Mouse (Mus musculus) MEL (cell line): ENCODE data around the gene Dlgap1. TPM values are rescaled to one million over a fixed set of nuclear protein-coding genes. Genes with fewer than 3 reads are reported as not detected.

Source experiments
- DNase-seq: peaks from one replicate; pipeline ENCODE4 v3.0.0; 2011; ENCODE audit warnings: low read depth, low spot score
- H3K27ac ChIP-seq: 2 replicates; pipeline ENCODE4 v1.5.1; 2012; ENCODE audit warnings: low read depth, mild to moderate bottlenecking, control low read depth, low read length, moderate library complexity; ENCODE audit not compliant: control insufficient read depth
- H3K27me3 ChIP-seq, 2 experiments: fragments of 150-350 bp in 1 of 2; sonication (generic) in 1 of 2; 2 replicates each; pipeline ENCODE4 v1.6.1; 2012; ENCODE audit warnings: low read length in 2 of 2, mild to moderate bottlenecking in 2 of 2, improper control_type of control experiment in 1 of 2, moderate library complexity in 1 of 2; ENCODE audit not compliant: insufficient read depth in 2 of 2, control insufficient read depth in 1 of 2
- H3K36me3 ChIP-seq, 2 experiments: 2 replicates each; pipeline ENCODE4 v1.6.1; 2012 to 2014; ENCODE audit warnings: low read length in 2 of 2, improper control_type of control experiment in 1 of 2, inconsistent platforms in 1 of 2, mild to moderate bottlenecking in 1 of 2; ENCODE audit not compliant: insufficient read depth in 2 of 2, control insufficient read depth in 1 of 2
- H3K4me1 ChIP-seq, 2 experiments: fragments of 150-350 bp in 1 of 2; sonication (generic) in 1 of 2; 2 replicates each; pipeline ENCODE4 v1.6.1; 2012; ENCODE audit warnings: low read length in 2 of 2, improper control_type of control experiment in 1 of 2, mild to moderate bottlenecking in 1 of 2; ENCODE audit not compliant: insufficient read depth in 2 of 2, control insufficient read depth in 1 of 2
- H3K4me3 ChIP-seq, 2 experiments: fragments of 150-350 bp in 1 of 2; sonication (generic) in 1 of 2; 2 replicates each; pipeline ENCODE4 v1.5.1; 2012; ENCODE audit warnings: low read depth in 2 of 2, low read length in 2 of 2, mild to moderate bottlenecking in 2 of 2, moderate library complexity in 2 of 2, control low read depth in 1 of 2, improper control_type of control experiment in 1 of 2; ENCODE audit not compliant: control insufficient read depth in 1 of 2, insufficient read depth in 1 of 2
- H3K79me2 ChIP-seq: 2 replicates; pipeline ENCODE4 v1.6.1; 2012; ENCODE audit warnings: mild to moderate bottlenecking, low read length, moderate library complexity; ENCODE audit not compliant: control insufficient read depth, poor library complexity, insufficient read depth
- H3K9ac ChIP-seq: 2 replicates; pipeline ENCODE4 v1.6.1; 2012; ENCODE audit warnings: low read depth, mild to moderate bottlenecking, control low read depth, low read length, moderate library complexity; ENCODE audit not compliant: control insufficient read depth, poor library complexity, severe bottlenecking
- H3K9me3 ChIP-seq: fragments of 150-350 bp; sonication (generic); replicated peaks from 2 replicates; pipeline ENCODE4 v1.6.1; 2012; ENCODE audit warnings: mild to moderate bottlenecking, low read length, improper control_type of control experiment, moderate library complexity; ENCODE audit not compliant: insufficient read depth
- CTCF ChIP-seq, 3 experiments: IDR thresholded peaks in 2 of 3; conservative IDR thresholded peaks in 1 of 3; 2 replicates each; pipeline ENCODE4 v1.5.1; 2011 to 2012; ENCODE audit warnings: low read length in 3 of 3, low read depth in 2 of 3, mild to moderate bottlenecking in 2 of 3, improper control_type of control experiment in 1 of 3, inconsistent platforms in 1 of 3, mixed read lengths in 1 of 3, moderate library complexity in 1 of 3; ENCODE audit not compliant: control insufficient read depth in 1 of 3, insufficient read depth in 1 of 3, poor library complexity in 1 of 3, severe bottlenecking in 1 of 3
- ELF1 ChIP-seq: IDR thresholded peaks from 2 replicates; pipeline ENCODE4 v1.6.1; 2014; ENCODE audit warnings: low read depth, mild to moderate bottlenecking, inconsistent platforms, low read length, improper control_type of control experiment, moderate library complexity
- ETS1 ChIP-seq: IDR thresholded peaks from 2 replicates; pipeline ENCODE4 v1.6.1; 2012; ENCODE audit warnings: low read depth, mild to moderate bottlenecking, inconsistent platforms, low read length, improper control_type of control experiment, moderate library complexity
- KAT2A ChIP-seq: conservative IDR thresholded peaks from 2 replicates; pipeline ENCODE4 v1.6.1; 2012; ENCODE audit warnings: low read depth, low read length, improper control_type of control experiment, inconsistent platforms
- MAFK ChIP-seq: IDR thresholded peaks from 2 replicates; pipeline ENCODE4 v1.6.1; 2011; ENCODE audit warnings: low read depth, mild to moderate bottlenecking, low read length, improper control_type of control experiment, borderline replicate concordance
- MXI1 ChIP-seq: IDR thresholded peaks from 2 replicates; pipeline ENCODE4 v1.6.1; 2011; ENCODE audit warnings: mild to moderate bottlenecking, low read depth, low read length, improper control_type of control experiment
- MYC ChIP-seq: IDR thresholded peaks from 2 replicates; pipeline ENCODE4 v1.6.1; 2011; ENCODE audit warnings: low read depth, mild to moderate bottlenecking, low read length, improper control_type of control experiment, moderate library complexity
- NELFE ChIP-seq: IDR thresholded peaks from 2 replicates; pipeline ENCODE4 v1.6.1; 2011; ENCODE audit warnings: low read depth, low read length, improper control_type of control experiment
- POLR2A ChIP-seq, 2 experiments: IDR thresholded peaks; 2 replicates each; pipeline ENCODE4 v1.6.1; 2011 to 2012; ENCODE audit warnings: low read length in 2 of 2, mild to moderate bottlenecking in 2 of 2, control low read depth in 1 of 2, improper control_type of control experiment in 1 of 2, low read depth in 1 of 2, moderate library complexity in 1 of 2; ENCODE audit not compliant: control insufficient read depth in 1 of 2, insufficient read depth in 1 of 2, poor library complexity in 1 of 2
- POLR2AphosphoS5 ChIP-seq: IDR thresholded peaks from 2 replicates; pipeline ENCODE4 v1.6.1; 2012; ENCODE audit warnings: low read depth, borderline replicate concordance, mild to moderate bottlenecking, inconsistent platforms, low read length, moderate library complexity, mixed read lengths
- RAD21 ChIP-seq: IDR thresholded peaks from 2 replicates; pipeline ENCODE4 v1.6.1; 2011; ENCODE audit warnings: mild to moderate bottlenecking, low read depth, low read length, improper control_type of control experiment
- SMC3 ChIP-seq: IDR thresholded peaks from 2 replicates; pipeline ENCODE4 v1.6.1; 2011; ENCODE audit warnings: low read depth, low read length, improper control_type of control experiment
- ZC3H11A ChIP-seq: IDR thresholded peaks from 2 replicates; pipeline ENCODE4 v1.6.1; 2012; ENCODE audit warnings: low read depth, mild to moderate bottlenecking, inconsistent platforms, low read length, improper control_type of control experiment
- ZKSCAN1 ChIP-seq: IDR thresholded peaks from 2 replicates; pipeline ENCODE4 v1.6.1; 2012; ENCODE audit warnings: low read depth, mild to moderate bottlenecking, inconsistent platforms, low read length, improper control_type of control experiment, moderate library complexity
- ZMIZ1 ChIP-seq: IDR thresholded peaks from 2 replicates; pipeline ENCODE4 v1.6.1; 2012; ENCODE audit warnings: low read depth, mild to moderate bottlenecking, inconsistent platforms, low read length, improper control_type of control experiment, moderate library complexity
- ZNF384 ChIP-seq: IDR thresholded peaks from 2 replicates; pipeline ENCODE4 v1.6.1; 2012; ENCODE audit warnings: low read depth, mild to moderate bottlenecking, inconsistent platforms, low read length, improper control_type of control experiment
- polyA plus RNA-seq, 2 experiments: library from polyadenylated mRNA; stranded (reverse) in 1 of 2; unstranded in 1 of 2; fragments of >175 nt in 1 of 2; fragments of >200 nt in 1 of 2; gene quantifications; 2 replicates each; pipeline versions ENCODE4 v1.2.1 to v1.2.4; 2012; ENCODE audit warnings: low replicate concordance in 2 of 2, low read depth in 1 of 2; ENCODE audit not compliant: insufficient read length in 2 of 2, insufficient read depth in 1 of 2, missing spikeins in 1 of 2
- total RNA-seq: library from RNA; depleted of rRNA; stranded (reverse); fragments of 300-350 nt; gene quantifications from 2 replicates; pipeline ENCODE4 v1.2.3, GENCODE M21; 2012

Gene Dlgap1
- total and polyA plus RNA-seq, 3 experiments: 0.06 TPM; not detected in 2

GRCm38 (mm10) chr17:70429746-70430451, 461.0 kb downstream of the Dlgap1 start:
- Histone ChIP-seq H3K9me3 (no peaks in the 10 kb centered on the region), H3K27me3 (no peaks in the 10 kb centered on the region), H3K27ac (no peak overlapping the region), H3K9ac (no peak overlapping the region), H3K79me2 (no peaks in the 10 kb centered on the region), H3K4me1 (no peaks in the 10 kb centered on the region), H3K4me3 (no peak overlapping the region), H3K36me3 (no peaks in the 10 kb centered on the region)
- TF ChIP-seq ZC3H11A (peak; percentile 24; the same call in 1 of the 2 replicates), MXI1 (no peak), NELFE (no peak), ELF1 (no peak), RAD21 (peak; percentile 61), MYC (no peak), CTCF (IDR thresholded peaks at IDR 0.05 in 2 of 3, conservative IDR thresholded peaks at IDR 0.05 in 1 of 3; ENCODE audit: control insufficient read depth in 1 of 3, insufficient read depth in 1 of 3, low read depth in 2 of 3, low read length in 3 of 3, poor library complexity in 1 of 3, severe bottlenecking in 1 of 3) (peak; percentile 72 to 78 (median 77)), SMC3 (peak; percentile 66), ZKSCAN1 (no peak), ZMIZ1 (no peak), KAT2A (no peak)
- peak; percentile 63 for DNase-seq

- Histone ChIP-seq H3K79me2 (no peaks in the 10 kb centered on the region), H3K4me3 (no peak overlapping the region), H3K36me3 (no peaks in the 10 kb centered on the region), H3K9ac (no peak overlapping the region), H3K4me1 (no peaks in the 10 kb centered on the region), H3K27ac (no peak overlapping the region), H3K9me3 (no peaks in the 10 kb centered on the region), H3K27me3 (no peaks in the 10 kb centered on the region)
- no peak for TF ChIP-seq ZNF384
- no peak for TF ChIP-seq POLR2AphosphoS5
- TF ChIP-seq RAD21: peak; percentile 30
- no peak for TF ChIP-seq NELFE
- peak; percentile 45 for TF ChIP-seq SMC3
- no peak for TF ChIP-seq ETS1
- no peak for TF ChIP-seq MAFK
- TF ChIP-seq CTCF (IDR thresholded peaks at IDR 0.05 in 2 of 3, conservative IDR thresholded peaks at IDR 0.05 in 1 of 3; ENCODE audit: control insufficient read depth in 1 of 3, insufficient read depth in 1 of 3, low read depth in 2 of 3, low read length in 3 of 3, poor library complexity in 1 of 3, severe bottlenecking in 1 of 3): peak; percentile 29 to 55 (median 49); a peak in 5 of 6 replicates
- no peak for TF ChIP-seq POLR2A (IDR thresholded peaks at IDR 0.05; ENCODE audit: control insufficient read depth in 1 of 2, insufficient read depth in 1 of 2, low read depth in 1 of 2, low read length in 2 of 2, poor library complexity in 1 of 2)
- DNase-seq: peak; percentile 26
These were observed 461.5 kb downstream of the Dlgap1 start for GRCm38 (mm10) chr17:70430452-70430787.
